Mouse (Mus musculus) layer of hippocampus, adult 9-11 months (tissue): Measurements from ENCODE around the gene Gm20388.
"Not testable (repeated sequence)": the region's sequence is repeated elsewhere in the genome, so short reads cannot be mapped to it uniquely, and the experiment has no call there.

ENCODE experiments used
- DNase-seq: peaks from one replicate; pipeline ENCODE4 v3.0.0; 2022

Gm20388 gene

DNA sequence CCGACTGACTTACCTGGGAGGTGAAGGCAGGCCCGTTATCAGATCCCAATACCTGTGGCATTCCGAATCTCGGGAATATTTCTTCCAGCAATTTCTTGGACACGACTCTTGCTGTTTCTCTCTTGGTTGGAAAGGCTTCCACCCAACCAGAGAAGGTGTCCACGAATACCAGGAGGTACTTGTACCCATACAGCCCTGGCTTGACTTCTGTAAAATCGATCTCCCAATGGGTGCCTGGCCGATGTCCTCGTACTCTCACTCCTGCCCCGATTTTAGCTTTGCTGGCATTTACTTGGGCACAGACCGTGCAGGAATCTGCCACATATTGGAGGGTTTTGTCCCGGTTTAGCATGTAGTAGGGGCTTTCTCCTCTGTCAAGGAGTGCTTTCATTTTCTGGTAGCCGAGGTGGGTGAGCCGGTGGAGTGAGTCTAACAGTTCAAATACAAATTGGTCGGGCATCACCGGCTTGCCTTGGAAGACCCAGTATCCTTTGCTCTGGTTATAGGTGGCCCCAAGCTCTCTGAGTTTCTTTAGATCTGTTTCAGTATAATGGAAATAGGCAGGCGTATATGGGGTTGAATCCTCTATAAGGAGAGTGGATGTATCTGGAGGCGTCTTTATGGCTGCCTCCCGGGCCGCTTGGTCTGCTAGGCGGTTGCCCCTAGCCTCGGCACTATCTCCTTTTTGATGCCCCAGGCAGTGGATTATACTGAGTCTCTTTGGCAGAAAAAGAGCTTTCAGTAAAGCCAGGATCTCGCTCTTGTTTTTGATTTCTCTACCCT, 3518.5 kb downstream of the Gm20388 start:
- DNase-seq: no peak

DNA sequence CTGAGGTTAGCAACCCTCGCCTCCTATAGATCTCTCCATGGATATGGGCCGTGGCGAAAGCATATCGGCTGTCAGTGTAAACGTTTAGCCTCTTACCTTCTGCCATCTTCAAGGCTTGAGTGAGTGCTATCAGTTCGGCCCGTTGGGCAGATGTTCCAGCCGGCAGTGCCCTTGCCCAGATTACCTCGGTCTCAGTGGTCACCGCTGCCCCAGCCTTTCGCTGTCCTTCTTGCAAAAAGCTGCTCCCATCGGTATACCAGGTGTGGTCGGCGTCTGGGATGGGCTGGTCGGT, 3519.0 kb downstream of the Gm20388 start:
- not testable (repeated sequence) for DNase-seq

DNA sequence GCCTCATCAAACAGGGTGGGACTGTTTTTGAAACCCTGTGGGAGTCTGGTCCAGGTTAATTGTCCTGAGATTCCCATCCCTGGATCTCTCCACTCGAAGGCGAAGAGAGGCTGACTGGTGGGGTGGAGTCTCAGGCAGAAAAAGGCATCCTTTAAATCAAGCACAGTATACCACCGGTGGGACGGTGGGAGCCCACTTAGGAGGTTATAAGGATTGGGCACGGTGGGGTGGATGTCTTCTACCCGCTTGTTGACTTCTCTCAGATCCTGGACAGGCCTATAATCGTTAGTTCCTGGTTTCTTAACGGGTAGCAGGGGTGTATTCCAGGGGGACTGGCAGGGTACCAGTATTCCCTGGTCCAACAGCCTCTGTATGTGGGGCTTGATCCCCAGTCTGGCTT, 3520.3 kb downstream of the Gm20388 start:
- DNase-seq: not testable (repeated sequence)

DNA sequence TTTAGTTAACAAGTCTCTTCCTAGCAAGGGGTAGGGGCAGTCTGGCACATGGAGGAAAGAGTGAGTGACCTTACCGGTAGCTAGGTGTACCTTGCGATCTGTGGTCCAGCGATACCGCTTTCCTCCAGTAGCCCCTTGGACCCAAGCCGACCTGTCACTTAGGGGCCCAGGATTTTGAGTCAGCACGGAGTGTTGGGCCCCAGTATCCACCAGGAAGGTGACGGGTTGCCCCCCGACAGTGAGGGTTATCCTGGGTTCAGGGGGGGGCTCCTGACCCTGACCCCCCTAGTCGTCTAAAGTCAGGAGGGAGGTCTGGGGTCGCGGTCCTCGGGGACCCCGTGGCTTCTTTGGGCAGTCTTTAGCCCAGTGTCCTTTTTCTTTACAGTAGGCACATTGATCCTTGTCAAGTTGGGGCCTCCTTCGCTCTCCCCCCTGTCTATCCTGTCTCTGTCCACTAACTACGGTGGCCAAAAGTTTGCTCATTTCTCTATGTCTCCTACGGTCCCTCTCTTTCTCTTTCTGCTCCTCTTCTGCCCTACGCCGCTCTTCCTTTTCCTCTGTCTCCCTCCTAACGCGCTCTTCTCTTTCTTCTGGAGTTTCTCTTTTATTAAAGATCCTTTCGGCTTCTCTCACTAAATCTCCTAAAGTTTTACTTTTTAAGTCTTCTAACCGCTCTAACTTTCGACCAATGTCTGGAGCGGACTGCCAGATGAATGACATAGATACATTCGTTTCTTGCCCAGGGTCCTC, 3521.2 kb downstream of the Gm20388 start:
- DNase-seq: no peak

DNA sequence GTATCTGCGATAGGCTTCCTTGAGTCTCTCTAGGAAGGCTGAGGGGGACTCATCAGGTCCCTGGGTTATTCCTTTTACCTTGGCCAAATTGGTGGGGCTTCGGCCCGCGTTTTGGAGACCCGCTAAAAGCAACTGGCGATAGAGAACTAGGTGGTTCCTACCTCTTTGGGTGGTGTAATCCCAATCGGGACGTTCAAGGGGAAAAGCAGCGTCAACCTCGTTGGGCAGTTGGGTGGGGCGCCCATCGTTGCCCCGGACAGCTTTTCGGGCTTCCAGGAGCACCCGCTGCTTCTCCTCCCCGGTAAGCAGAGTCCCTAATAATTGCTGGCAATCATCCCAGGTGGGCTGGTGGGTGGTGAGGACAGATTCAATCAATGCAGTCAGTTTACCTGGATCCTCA, 3521.7 kb downstream of the Gm20388 start:
- no peak for DNase-seq

DNA sequence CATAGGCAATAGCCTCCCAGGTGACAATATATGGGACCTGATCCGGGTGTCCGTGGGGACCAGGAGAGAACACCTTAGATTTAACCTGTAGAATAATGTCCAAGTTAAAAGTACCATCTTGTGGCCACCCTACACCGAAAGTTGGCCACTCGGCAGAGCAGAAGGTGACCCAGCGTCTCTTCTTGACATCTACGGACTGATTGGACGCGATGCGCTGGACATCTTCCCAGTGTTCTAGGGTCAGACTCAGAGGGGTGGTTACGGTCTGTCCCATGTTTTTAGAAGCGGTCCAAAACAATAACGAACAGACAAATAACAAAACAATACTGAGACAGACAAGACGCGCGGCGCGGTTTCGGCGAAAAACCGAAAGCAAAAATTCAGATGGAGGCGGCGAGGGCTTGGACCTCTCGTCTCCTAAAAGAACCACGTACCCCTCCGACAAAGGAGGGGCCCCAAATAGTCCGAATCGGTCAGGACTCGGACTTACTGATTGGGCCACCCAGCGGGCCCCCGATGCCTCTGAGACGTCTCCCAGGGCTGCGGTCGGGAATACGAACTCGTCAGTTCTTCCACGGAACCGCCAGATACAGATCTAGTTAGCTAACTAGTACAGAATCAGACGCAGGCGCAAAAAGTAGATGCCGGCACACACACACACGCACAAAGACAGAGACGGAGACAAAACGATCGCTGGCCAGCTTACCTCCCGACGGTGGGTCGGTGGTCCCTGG, 3522.8 kb downstream of the Gm20388 start:
- not testable (repeated sequence) for DNase-seq

DNA sequence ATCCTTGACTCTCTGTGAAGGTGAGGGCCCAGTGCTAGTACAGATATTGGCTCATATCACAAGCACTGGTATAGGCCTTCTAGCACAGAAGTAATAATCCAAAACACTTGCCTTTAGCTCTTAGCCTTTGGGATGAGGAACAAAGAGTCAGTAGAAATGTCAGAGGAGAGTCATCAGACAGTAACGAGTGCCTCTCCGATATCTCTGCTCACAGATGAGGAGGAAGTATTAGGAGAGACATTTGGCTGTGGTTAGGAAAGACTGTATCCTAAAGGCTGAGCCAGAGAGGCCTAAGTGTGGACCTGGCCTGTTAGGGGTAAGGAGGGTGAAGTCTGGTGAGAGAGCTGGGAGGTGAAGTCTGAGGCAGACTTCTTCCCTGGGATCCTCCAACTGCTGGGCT, 3531.1 kb downstream of the Gm20388 start:
- no peak for DNase-seq

DNA sequence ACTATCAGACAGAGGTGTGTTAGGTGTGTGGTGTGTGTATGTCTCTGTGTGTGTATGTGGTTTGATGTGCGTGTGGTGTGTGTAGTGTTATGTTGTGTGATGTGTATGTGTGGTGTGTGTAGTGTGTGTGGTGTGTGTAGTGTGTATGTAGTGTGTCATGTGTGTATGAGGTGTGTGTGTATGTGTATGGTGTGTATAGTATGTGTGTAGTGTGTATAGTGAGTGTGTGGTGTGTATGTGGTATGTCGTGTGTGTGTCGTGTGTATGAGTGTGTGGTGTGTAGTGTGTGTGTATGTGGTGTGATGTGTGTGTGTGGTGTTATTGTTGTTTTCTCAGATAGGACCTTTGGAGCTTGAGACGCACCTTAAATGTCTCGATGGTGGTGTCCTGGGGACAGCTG, 3531.7 kb downstream of the Gm20388 start:
- DNase-seq: no peak

DNA sequence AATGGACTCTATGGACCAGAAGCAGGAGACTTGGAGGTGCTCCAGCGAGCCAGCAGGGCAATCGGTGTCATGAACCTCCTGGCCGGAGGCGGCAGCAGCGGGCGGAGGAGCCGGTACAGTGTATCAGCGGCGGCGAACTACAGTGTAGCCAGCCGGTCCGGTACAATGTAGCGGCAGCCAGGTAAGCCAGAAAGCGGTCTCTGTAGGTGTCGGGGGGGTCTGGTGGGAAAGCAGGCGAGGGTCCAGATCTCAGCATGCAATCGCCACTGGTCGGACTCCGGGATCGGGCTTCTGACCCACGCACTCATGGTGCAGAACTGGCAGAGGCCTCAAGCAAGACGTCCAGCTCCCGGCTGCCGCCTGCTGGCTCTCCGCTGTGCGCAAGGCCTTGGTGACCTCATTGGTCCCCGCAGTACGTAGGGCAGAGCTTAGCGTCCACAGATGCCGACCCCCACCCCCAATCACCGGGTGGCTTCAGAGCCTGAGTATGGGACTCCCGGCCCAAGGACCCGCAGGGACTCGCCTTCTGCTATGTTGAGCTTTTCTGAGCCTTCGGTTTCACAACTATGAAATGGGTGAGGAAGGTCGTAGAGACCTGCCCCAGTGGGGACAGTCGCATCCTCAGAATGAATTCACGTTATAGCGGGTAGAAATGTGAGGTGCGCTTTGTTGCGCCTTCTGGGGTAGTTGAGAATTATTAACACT, 3532.4 kb downstream of the Gm20388 start:
- peak; percentile 92 for DNase-seq

DNA sequence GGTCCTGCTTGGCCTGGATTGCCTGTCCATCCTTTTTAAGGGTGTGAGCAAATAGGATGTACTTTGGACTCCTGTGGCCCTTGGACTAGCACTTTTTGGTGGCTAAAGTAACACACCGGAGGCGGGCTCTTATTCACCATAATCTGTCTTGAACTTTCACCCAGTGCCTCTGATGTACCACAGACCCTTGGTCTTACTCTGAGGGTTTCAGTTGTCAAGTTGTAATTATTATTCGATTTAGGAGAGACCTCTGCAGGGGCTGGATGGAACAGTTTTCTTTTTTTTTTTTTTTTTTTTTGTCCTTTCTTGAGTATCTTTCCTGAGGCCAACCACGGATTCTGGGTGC, 3532.9 kb downstream of the Gm20388 start:
- DNase-seq: no peak

DNA sequence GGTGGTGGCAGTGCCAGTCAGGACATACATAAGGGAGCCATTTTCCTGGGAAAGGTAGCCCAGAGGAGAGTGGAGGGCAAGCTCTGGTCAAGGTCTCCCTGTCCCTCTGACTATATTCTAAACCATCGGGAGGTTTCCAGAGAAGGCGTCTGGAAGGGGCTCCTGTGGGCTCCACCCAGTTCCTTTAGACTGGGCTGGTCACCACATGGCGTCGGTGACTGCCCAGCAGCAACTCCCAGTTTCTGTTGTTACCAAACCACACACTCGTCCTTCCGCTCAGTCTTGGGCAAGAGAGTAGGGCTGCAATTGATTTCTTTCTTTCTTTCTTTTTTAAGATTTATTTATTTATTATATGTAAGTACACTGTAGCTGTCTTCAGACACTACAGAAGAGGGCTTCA, 3533.5 kb downstream of the Gm20388 start:
- DNase-seq: no peak

DNA sequence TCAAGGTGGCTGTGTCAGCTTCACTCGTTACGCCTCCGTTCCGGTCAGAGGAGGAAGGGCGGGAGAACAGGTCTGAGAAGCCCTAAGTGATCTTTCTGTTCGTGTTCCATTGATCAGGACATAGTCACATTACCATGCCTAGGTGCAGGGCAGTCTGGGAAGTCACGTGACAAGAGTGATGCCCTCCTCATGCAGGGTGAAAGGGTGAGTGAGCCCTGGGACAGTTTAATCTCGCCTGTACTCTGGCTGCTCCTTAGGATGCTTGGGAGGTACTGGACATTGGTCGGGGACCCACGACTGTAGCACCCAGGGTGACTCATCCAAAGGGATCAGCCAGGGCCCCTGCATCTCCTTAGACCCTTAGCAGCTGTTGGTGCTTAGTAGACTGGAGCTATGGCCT, 3535.3 kb downstream of the Gm20388 start:
- no peak for DNase-seq

DNA sequence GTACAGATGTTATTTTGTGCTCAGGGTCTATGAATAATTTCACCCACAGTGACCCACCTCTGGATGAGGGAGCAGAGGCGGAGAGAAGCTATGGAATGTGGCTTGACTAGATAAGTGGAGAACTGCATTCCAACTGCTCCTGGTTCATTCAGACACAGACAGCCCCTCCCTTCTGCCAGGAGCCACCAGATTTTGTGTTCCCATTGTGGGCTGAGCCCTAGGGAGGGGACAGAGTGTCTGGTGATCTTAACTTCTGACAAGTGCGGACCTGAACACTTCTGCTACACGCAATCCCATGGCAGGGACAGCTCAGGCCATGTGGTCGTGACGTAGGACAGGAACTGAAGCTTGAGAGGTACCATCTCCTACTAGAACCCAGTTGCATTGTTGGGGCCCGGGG, 3536.2 kb downstream of the Gm20388 start:
- no peak for DNase-seq

DNA sequence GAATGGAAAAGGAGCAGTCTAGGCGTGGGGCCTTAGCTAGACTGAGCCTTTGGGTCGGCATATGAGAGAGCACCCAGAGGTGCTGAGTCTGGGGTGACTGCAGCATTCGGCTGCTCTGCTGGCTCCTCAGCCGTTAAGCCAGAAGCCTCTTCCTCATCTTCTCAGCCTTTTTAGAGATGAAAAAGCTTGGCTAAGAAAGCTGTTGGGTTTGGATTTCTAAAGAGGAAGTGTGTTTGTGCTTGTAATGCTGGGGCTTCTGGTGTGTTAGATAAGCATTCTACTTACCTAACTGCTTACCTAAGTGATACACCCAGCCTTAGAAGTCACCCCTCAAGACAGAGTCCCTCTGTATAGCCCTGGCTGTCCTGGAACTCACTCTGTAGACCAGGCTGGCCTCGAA, 3540.1 kb downstream of the Gm20388 start:
- DNase-seq: no peak

DNA sequence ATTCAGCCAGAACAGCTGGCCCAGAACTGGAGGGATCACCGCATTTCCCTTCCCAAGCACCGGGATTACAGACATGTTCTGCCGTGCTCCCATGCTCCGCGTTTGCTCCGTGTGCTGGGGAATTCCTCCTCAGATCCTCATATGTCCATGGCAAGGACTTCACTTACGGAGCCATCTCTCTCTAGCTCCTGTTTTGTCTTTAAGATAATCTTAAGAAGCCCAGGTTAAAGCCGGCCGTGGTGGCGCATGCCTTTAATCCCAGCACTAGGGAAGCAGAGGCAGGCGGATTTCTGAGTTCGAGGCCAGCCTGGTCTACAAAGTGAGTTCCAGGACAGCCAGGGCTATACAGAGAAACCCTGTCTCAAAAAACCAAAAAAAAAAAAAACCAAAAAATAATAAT, 3541.1 kb downstream of the Gm20388 start:
- DNase-seq: not testable (repeated sequence)

DNA sequence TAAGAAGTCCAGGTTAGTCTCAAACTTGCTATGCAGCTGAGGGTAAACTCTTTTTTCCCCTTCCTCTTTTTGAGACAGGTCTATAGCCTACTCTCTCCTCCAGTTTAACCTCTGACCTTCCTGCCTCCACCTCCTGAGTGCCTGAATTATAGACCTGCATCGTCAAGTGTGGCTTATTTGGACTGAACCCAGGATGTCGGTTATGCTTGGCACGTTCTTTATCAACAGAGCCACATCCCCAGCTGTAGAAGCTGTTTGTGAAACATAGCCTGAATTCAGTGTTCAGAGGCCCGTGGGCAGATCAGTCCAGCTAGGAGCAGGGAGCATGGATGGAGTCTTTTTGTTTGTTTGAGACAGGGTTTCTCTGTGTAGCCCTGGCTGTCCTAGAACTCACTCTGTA, 3541.5 kb downstream of the Gm20388 start:
- DNase-seq: no peak

DNA sequence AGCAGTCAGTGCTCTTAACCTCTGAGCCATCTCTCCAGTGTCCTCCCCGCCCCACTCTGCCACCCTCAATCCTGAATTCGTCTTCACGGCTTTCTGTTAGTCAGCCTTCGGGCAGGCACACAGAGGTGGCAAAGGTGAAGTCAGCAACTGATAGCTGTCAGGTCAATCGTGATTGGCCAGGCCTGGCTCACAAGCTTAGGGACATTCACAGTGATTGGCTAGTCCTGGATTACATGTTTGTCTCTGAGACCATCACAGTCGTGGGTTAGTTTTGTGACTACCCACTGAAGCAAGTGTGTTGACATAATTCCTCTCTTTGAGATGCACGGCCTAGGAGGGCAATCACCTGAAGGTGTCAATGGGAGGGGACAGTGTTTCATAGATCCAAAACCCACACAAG, 3542.7 kb downstream of the Gm20388 start:
- DNase-seq: no peak

DNA sequence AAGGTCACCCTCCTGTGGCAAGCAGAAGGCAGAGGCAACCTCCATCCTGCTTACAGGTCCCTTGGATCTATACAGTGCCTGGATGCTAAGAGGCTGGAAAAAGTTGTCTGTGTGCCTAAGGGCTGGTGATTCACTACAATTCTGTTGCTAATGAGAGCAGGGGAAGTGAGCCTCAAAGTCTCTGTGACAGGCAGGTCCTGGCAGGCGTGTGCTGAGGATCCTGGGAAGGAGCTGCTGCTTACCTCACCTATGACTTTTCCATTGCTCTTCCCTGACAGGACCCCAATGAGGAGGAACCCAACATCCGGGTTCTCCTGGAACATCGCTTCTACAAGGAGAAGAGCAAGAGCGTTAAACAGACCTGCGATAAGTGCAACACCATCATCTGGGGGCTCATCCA, 3543.3 kb downstream of the Gm20388 start:
- no peak for DNase-seq

DNA sequence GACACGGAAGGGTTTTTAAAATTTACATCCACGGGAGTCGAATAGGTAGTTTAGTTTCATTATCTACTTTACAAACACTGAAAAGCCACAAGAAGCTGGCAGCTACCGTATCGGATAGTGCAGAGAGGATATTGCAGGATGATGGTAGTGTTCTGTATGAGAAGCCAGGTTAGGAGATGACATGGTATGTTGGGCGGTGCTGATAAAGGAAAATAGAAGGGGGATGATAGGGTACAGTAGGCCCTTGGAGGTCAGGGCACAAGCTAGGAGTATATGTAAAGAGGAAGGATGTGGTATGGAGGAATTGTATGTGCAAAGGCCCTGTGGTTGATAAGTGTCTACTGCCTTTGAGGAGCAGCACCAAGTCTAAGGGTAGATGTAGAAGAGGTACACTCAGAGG, 3543.9 kb downstream of the Gm20388 start:
- no peak for DNase-seq

DNA sequence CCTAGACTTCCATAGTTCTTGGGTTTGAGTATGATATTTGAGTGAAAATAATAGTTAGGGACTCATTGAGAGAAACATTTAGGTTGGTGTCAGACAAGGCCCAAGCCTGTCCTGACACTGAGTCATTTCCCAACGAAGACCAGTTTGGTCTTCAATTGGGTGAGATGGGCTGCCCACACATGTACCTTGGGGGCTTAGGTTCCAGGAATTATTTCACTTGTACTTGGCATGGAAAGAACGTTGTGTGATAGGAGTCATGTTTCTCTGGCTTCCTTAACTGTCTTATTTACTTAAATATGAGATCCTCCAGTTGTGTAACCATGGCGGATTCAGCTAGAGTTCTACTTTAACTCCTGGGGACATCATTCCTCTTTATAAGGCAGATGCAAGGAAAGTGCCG, 3553.0 kb downstream of the Gm20388 start:
- no peak for DNase-seq

DNA sequence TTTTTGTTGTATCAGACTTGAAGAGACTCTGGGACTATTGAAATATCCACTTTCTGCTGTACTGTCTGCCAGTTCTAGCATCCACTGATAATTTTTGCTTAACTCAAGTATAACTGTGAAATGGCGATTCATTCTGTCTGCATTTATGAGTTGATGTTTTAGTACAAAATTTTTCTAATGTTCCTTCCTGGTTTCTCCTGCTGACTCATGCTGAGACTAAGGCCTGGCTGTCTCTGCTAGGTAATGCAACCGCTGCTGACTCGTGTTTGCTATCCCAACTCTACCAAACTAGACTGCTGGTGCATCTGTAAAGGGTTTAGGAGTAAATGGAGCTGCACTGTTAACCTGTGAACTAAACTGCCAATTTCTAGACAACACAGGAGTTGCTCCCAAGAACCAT, 3556.8 kb downstream of the Gm20388 start:
- DNase-seq: no peak

DNA sequence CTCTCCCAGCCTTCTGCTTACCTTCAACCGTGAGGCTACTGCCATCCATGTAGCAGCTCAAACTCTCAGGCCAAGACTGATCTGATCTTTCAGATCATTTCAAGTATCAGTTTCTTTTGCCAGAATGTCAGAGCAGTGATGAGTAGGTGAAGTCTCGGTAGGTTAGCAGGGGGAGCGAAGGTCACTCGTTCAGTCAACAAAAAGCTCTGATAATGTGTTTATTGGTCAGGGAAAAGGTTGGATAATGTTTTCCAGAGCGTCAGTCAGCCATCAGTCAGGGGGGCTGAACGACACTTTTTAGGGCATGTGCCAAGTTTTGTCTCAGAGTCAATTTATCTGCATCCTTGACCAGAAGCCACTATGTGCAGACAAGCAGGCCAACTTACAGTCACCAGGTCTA, 3562.3 kb downstream of the Gm20388 start:
- DNase-seq: not testable (repeated sequence)

DNA sequence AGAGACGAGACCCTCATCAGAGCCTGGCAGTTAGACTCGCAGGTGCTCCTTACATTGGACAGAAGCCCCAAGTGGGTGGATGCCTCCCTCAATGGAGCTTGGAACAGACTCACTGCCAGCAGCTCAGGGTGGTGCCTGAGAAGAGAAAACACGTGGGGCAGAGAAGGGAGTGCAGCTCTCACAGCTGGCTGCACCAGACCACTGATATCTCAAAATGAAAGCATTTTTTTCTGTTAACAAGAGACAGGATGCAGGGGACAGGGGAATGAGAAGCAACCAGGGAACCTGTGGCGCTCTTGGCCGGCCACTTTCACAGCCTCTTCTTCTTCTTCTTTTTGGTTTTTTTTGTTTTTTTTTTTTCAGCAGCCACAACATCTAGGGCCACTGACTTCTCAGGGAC, 3563.9 kb downstream of the Gm20388 start:
- DNase-seq: not testable (repeated sequence)
